Mouse (Mus musculus): ENCODE measurements around the gene Ppp1r12b. TPM values are rescaled to one million over a fixed set of nuclear protein-coding genes. Genes with fewer than 3 reads are reported as not detected.

The Ppp1r12b gene
- polyA plus RNA-seq, 1 experiment from 2014 or later, result 15.2 TPM

DNA sequence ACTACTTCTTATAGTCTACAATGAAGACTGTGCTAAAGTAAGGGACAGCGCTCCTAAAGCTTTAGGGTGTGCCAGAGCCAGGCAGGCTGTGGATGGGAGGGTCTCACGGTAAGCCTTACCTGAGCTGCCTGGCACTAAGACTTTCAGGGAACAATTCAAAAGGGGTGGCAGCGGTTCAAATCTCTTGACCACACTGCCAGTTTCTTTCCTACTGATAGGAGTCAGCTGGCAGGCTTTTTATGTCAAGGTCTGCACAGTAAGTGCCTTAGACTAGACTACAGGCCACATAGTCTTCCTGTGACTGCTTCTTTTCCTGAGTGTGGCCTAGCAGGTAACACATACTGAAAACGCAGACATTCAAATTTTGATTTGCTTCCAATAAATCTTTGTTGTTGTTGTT is 192.5 kb downstream of the Ppp1r12b start:
- Histone ChIP-seq H3K36me3 (peaks cover 63% of the 10 kb centered on the region), H3K27ac (no peak overlapping the region), H3K4me1 (peaks cover 20% of the 10 kb centered on the region; the same call in 1 of the 2 replicates), H3K27me3 (ENCODE audit: insufficient read depth, poor library complexity, severe bottlenecking) (no peaks in the 10 kb centered on the region), H3K4me3 (no peak overlapping the region), H3K9me3 (no peaks in the 10 kb centered on the region)
- WGBS, result 91% methylated on average over 4 of the region's 4 CpGs
- DNase-seq (ENCODE audit: low spot score), result no peak

GRCm38 (mm10) chr1:134761534-134761933 is 194.2 kb downstream of the Ppp1r12b start:
- peaks cover 62% of the 10 kb centered on the region for H3K36me3 ChIP-seq

GRCm38 (mm10) chr1:134760642-134761041 is 195.1 kb downstream of the Ppp1r12b start:
- 83% methylated on average over 5 of the region's 5 CpGs for WGBS
- no peaks in the 10 kb centered on the region for H3K27me3 ChIP-seq (ENCODE audit: insufficient read depth, poor library complexity, severe bottlenecking)
- H3K36me3 ChIP-seq, result peaks cover 60% of the 10 kb centered on the region
- no peak overlapping the region for H3K4me3 ChIP-seq
- no peaks in the 10 kb centered on the region for H3K9me3 ChIP-seq
- no peak for DNase-seq (ENCODE audit: low spot score)
- peaks cover 33% of the 10 kb centered on the region; the same call in 1 of the 2 replicates for H3K4me1 ChIP-seq
- no peak overlapping the region for H3K27ac ChIP-seq

More at GRCm38 (mm10) chr1:134761534-134761933, 194.2 kb downstream of the Ppp1r12b start:
- Histone ChIP-seq H3K27ac (no peak overlapping the region), H3K9me3 (no peaks in the 10 kb centered on the region), H3K4me3 (no peak overlapping the region), H3K27me3 (ENCODE audit: insufficient read depth, poor library complexity, severe bottlenecking) (no peaks in the 10 kb centered on the region), H3K4me1 (peaks cover 25% of the 10 kb centered on the region; the same call in 1 of the 2 replicates)
- no peak for DNase-seq (ENCODE audit: low spot score)
- WGBS, result 77% methylated on average over 7 of the region's 7 CpGs

GRCm38 (mm10) chr1:134759133-134759532 is 196.6 kb downstream of the Ppp1r12b start:
- Histone ChIP-seq H3K27ac (0 out of 2 replicates have a peak overlapping the region, but pooled peaks have one; percentile 36), H3K4me3 (no peak overlapping the region), H3K36me3 (peaks cover 56% of the 10 kb centered on the region), H3K4me1 (peaks cover 33% of the 10 kb centered on the region), H3K27me3 (ENCODE audit: insufficient read depth, poor library complexity, severe bottlenecking) (no peaks in the 10 kb centered on the region), H3K9me3 (no peaks in the 10 kb centered on the region)
- no peak for DNase-seq (ENCODE audit: low spot score)
- 83% methylated on average over 6 of the region's 6 CpGs for whole genome bisulfite sequencing

DNA sequence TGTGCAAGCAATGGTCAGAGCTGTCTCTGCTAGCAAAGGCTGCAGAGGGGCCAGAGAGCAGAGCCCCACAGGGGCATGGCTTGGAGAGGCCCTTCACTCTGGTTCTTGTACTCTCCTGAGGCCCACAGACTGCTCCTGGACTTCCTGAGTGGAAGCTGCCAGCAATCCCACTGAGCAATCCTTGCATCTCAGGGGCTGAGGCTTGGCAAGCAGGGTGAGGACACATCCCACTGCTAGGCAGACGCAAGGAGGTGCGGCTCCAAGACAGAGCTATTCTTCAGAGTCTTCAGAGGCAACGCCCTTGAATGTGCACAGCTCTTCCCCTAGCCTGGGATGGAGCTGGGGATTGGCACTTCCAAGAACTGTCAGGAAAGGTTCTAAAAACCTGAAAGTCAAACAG is 198.5 kb downstream of the Ppp1r12b start:
- H3K36me3 ChIP-seq, result peaks cover 46% of the 10 kb centered on the region
- WGBS, result 79% methylated on average over 3 of the region's 3 CpGs
- H3K27me3 ChIP-seq (ENCODE audit: insufficient read depth, poor library complexity, severe bottlenecking), result no peaks in the 10 kb centered on the region
- H3K4me1 ChIP-seq, result peaks cover 48% of the 10 kb centered on the region
- DNase-seq (ENCODE audit: low spot score), result no peak
- H3K9me3 ChIP-seq, result no peaks in the 10 kb centered on the region
- no peak overlapping the region for H3K27ac ChIP-seq
- H3K4me3 ChIP-seq, result no peak overlapping the region

DNA sequence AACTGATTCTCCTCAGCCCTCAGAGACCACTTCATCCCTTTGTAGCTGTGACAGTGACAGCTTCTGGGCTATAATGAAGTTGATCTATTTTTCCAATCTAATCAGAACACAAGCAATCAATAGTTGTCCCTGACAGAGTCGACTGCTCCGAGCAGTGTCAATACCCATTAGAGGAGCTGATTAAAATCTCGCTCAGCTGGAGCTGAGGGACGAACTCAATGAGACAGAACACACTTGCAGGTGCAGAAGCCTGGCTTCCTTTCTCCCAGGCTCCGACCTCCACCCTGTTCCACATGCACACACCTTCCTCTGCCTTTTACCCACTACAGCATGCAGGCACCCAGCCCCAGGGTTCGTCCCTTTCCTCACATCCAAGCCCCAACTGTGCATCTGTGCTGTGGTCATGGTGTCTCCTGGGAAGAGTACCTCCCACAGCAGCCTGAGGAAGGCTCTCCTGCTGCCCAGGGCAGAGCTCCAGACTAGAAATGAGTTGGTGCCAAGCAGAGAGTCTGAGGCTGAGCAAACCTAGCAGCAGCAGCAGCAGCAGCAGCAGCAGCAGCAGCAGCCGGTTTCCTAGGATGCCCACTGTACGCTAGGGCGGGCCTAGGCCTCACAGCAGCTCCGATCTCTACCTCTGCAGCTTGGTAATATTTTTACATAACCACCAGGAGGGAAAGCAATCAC is 199.4 kb downstream of the Ppp1r12b start:
- Histone ChIP-seq H3K27me3 (ENCODE audit: insufficient read depth, poor library complexity, severe bottlenecking) (no peaks in the 10 kb centered on the region), H3K4me1 (peaks cover 50% of the 10 kb centered on the region), H3K27ac (peak overlapping the region; percentile 64), H3K4me3 (no peak overlapping the region), H3K36me3 (peaks cover 43% of the 10 kb centered on the region), H3K9me3 (no peaks in the 10 kb centered on the region)
- no peak for DNase-seq (ENCODE audit: low spot score)
- 73% methylated on average over 10 of the region's 10 CpGs for WGBS

GRCm38 (mm10) chr1:134755548-134756189 is 200.1 kb downstream of the Ppp1r12b start:
- Histone ChIP-seq H3K27ac (no peak overlapping the region), H3K4me3 (no peak overlapping the region), H3K27me3 (ENCODE audit: insufficient read depth, poor library complexity, severe bottlenecking) (no peaks in the 10 kb centered on the region; the same call in 1 of the 2 replicates), H3K4me1 (peaks cover 50% of the 10 kb centered on the region), H3K36me3 (peaks cover 43% of the 10 kb centered on the region), H3K9me3 (no peaks in the 10 kb centered on the region)
- DNase-seq (ENCODE audit: low spot score), result no peak
- 74% methylated on average over 13 of the region's 13 CpGs for WGBS

- peaks cover 3% of the 10 kb centered on the region for H3K27me3 ChIP-seq (ENCODE audit: insufficient read depth, poor library complexity, severe bottlenecking)
- DNase-seq (ENCODE audit: low spot score), result no peak
- no peaks in the 10 kb centered on the region for H3K9me3 ChIP-seq
- H3K36me3 ChIP-seq, result peaks cover 34% of the 10 kb centered on the region
- H3K4me1 ChIP-seq, result peaks cover 57% of the 10 kb centered on the region
- H3K27ac ChIP-seq, result no peak overlapping the region
- no peak overlapping the region for H3K4me3 ChIP-seq
- WGBS, result 82% methylated on average over 10 of the region's 10 CpGs
Observed at GRCm38 (mm10) chr1:134754818-134755217, 200.9 kb downstream of the Ppp1r12b start.

DNA sequence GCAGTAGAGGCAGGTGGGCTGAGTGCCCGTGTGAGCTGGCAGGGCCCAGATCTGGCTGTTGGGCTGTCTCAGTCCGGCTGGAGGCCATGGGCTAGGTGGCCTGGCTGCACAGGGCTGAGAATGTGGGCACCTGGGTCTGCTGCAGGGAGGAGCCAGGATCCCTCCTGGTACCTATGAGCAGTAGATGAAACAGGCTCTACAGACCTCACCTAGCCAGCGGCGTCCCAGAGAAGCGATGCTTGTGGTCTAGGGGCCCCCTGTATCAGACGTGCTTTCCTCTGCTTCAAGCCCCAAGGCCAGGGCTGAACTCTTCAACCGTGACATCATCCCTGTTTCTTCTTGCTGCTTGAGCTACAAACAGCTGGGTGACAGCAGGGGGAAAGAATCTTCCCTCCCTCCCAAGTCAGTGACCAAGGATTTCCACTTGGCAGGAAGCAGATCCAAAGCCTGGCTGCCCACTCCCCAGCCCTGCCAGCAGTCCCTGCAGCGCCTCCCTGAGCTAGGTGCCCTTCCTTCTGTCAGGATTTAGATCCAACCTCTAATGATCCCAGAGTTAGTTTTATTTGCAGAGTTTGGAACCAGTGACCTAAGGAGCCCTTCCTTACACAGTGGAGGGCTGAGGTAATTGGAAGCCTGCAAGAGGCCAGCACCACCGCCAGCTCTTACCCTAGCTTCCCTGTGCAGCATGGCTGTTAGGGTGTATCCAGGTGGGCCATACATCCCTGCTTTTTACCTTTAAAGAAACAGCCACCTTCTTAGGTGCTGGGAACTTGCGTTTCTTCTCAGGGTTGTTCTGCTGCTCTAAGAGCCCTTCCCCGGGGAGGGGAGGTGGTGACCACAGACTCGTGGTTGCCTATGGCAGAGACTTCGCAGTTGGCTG is 201.8 kb downstream of the Ppp1r12b start:
- Histone ChIP-seq H3K4me3 (no peak overlapping the region), H3K9me3 (no peaks in the 10 kb centered on the region), H3K4me1 (peaks cover 60% of the 10 kb centered on the region), H3K27me3 (ENCODE audit: insufficient read depth, poor library complexity, severe bottlenecking) (peaks cover 3% of the 10 kb centered on the region), H3K36me3 (peaks cover 26% of the 10 kb centered on the region), H3K27ac (peak overlapping the region; percentile 78)
- DNase-seq (ENCODE audit: low spot score), result peak; percentile 83
- WGBS, result 48% methylated on average over 13 of the region's 13 CpGs

- Histone ChIP-seq H3K36me3 (peaks cover 18% of the 10 kb centered on the region), H3K27ac (peak overlapping the region; percentile 8; the same call in 1 of the 2 replicates), H3K9me3 (no peaks in the 10 kb centered on the region), H3K4me1 (peaks cover 72% of the 10 kb centered on the region), H3K4me3 (no peak overlapping the region), H3K27me3 (ENCODE audit: insufficient read depth, poor library complexity, severe bottlenecking) (peaks cover 3% of the 10 kb centered on the region)
- 81% methylated on average over 5 of the region's 5 CpGs for WGBS
- no peak for DNase-seq (ENCODE audit: low spot score)
Observed at GRCm38 (mm10) chr1:134752447-134752846, 203.3 kb downstream of the Ppp1r12b start.

DNA sequence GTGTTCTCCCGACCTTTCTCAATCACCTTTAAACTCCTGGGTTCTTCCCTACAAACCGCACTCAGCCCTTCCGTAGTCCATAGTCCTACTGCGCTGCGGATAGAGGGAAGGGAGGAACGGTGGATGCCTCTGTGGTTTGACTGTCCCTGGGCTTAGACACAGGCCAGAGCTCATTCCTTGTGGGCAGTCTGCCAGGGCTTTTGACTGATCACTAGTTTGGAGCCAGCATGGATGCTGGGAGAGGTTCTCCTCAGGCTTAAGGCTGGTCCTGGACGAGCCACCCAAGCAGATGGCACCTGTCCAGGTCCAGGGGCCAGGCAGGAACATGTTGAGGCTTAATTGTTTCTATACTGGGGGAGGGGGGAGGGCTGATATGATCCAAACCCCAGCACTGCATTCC is 205.9 kb downstream of the Ppp1r12b start:
- 69% methylated on average over 7 of the region's 7 CpGs for WGBS
- Histone ChIP-seq H3K4me3 (no peak overlapping the region), H3K27ac (peak overlapping the region; percentile 39; the same call in 1 of the 2 replicates), H3K4me1 (peaks cover 69% of the 10 kb centered on the region), H3K36me3 (no peaks in the 10 kb centered on the region), H3K27me3 (ENCODE audit: insufficient read depth, poor library complexity, severe bottlenecking) (peaks cover 13% of the 10 kb centered on the region), H3K9me3 (no peaks in the 10 kb centered on the region)
- DNase-seq (ENCODE audit: low spot score), result no peak

GRCm38 (mm10) chr1:134747236-134748174 is 208.2 kb downstream of the Ppp1r12b start:
- Histone ChIP-seq H3K9me3 (no peaks in the 10 kb centered on the region), H3K27me3 (ENCODE audit: insufficient read depth, poor library complexity, severe bottlenecking) (peaks cover 27% of the 10 kb centered on the region), H3K4me1 (peaks cover 49% of the 10 kb centered on the region), H3K4me3 (peak overlapping the region; percentile 42), H3K36me3 (no peaks in the 10 kb centered on the region), H3K27ac (peak overlapping the region; percentile 52; the same call in 1 of the 2 replicates)
- peak; percentile 90 for DNase-seq (ENCODE audit: low spot score)
- WGBS, result 20% methylated on average over 23 of the region's 23 CpGs

Measured in heart, embryonic 10.5 days (tissue).